Mouse (Mus musculus) CH12.LX (cell line): ENCODE results near the gene Dip2b. TPM values are rescaled to one million over a fixed set of nuclear protein-coding genes. Genes with fewer than 3 reads are reported as not detected.

Experiments used
- DNase-seq: peaks from one replicate; pipeline ENCODE4 v3.0.0-alpha.2; 2013; ENCODE audit errors: extremely low read depth
- H3K27ac ChIP-seq: 2 replicates; pipeline ENCODE4 v1.5.1; 2012; ENCODE audit warnings: low read depth, mild to moderate bottlenecking, control low read depth, moderate library complexity; ENCODE audit not compliant: insufficient read depth
- H3K27me3 ChIP-seq: replicated peaks from 2 replicates; pipeline ENCODE3; 2012; ENCODE audit warnings: inconsistent platforms
- H3K36me3 ChIP-seq, 2 experiments: replicated peaks in 1 of 2; 2 replicates each; pipeline versions ENCODE3 to v1.6.1; 2012; ENCODE audit warnings: inconsistent platforms in 1 of 2, low read length in 1 of 2, mild to moderate bottlenecking in 1 of 2, mixed read lengths in 1 of 2, moderate library complexity in 1 of 2; ENCODE audit not compliant: control insufficient read depth in 1 of 2, insufficient read depth in 1 of 2
- H3K4me1 ChIP-seq, 2 experiments: 2 replicates each; pipeline ENCODE4 v1.6.1; 2012; ENCODE audit warnings: inconsistent platforms in 1 of 2, moderate library complexity in 1 of 2; ENCODE audit not compliant: insufficient read depth in 2 of 2, control insufficient read depth in 1 of 2
- H3K4me2 ChIP-seq: 2 replicates; pipeline ENCODE4 v1.6.1; 2012; ENCODE audit warnings: low read depth, mild to moderate bottlenecking, control low read depth; ENCODE audit not compliant: poor library complexity, insufficient read depth, severe bottlenecking
- H3K4me3 ChIP-seq, 3 experiments: fragments of 150-350 bp in 1 of 3; sonication (generic) in 1 of 3; replicated peaks in 1 of 3; 2 replicates each; pipeline versions ENCODE3 to v1.5.1; 2011 to 2012; ENCODE audit warnings: low read depth in 2 of 3, low read length in 2 of 3, mild to moderate bottlenecking in 2 of 3, moderate library complexity in 2 of 3, control low read depth in 1 of 3, improper control_type of control experiment in 1 of 3, inconsistent platforms in 1 of 3, mixed read lengths in 1 of 3; ENCODE audit not compliant: poor library complexity in 1 of 3
- H3K79me2 ChIP-seq: replicated peaks from 2 replicates; pipeline ENCODE4 v1.6.1; 2012; ENCODE audit warnings: mild to moderate bottlenecking, moderate library complexity; ENCODE audit not compliant: control insufficient read depth, poor library complexity, insufficient read depth, severe bottlenecking; ENCODE audit errors: extremely low read depth
- H3K9ac ChIP-seq: 2 replicates; pipeline ENCODE4 v1.6.1; 2012; ENCODE audit warnings: low read depth, mild to moderate bottlenecking, control low read depth, moderate library complexity; ENCODE audit not compliant: insufficient read depth
- H3K9me3 ChIP-seq: replicated peaks from 2 replicates; pipeline ENCODE3; 2012; ENCODE audit warnings: low read length, inconsistent platforms, mixed read lengths
- BHLHE40 ChIP-seq: IDR thresholded peaks from 2 replicates; pipeline ENCODE4 v1.6.1; 2011; ENCODE audit warnings: mild to moderate bottlenecking, low read depth, low read length, improper control_type of control experiment
- CHD2 ChIP-seq: IDR thresholded peaks from 2 replicates; pipeline ENCODE4 v1.6.1; 2011; ENCODE audit warnings: low read length, improper control_type of control experiment
- CTCF ChIP-seq, 2 experiments: IDR thresholded peaks in 1 of 2; conservative IDR thresholded peaks in 1 of 2; 2 replicates each; pipeline ENCODE4 v1.5.1; 2011 to 2012; ENCODE audit warnings: low read depth in 2 of 2, low read length in 2 of 2, improper control_type of control experiment in 1 of 2, inconsistent platforms in 1 of 2, mild to moderate bottlenecking in 1 of 2, moderate library complexity in 1 of 2
- ELF1 ChIP-seq: IDR thresholded peaks from 2 replicates; pipeline ENCODE4 v1.6.1; 2014; ENCODE audit warnings: low read depth, mild to moderate bottlenecking, inconsistent platforms, low read length, improper control_type of control experiment
- ETS1 ChIP-seq: conservative IDR thresholded peaks from 2 replicates; pipeline ENCODE4 v1.6.1; 2012; ENCODE audit warnings: low read depth, mild to moderate bottlenecking, inconsistent platforms, low read length, improper control_type of control experiment, moderate library complexity
- HCFC1 ChIP-seq: IDR thresholded peaks from 2 replicates; pipeline ENCODE4 v1.6.1; 2012; ENCODE audit warnings: low read depth, mild to moderate bottlenecking, inconsistent platforms, low read length, improper control_type of control experiment
- IRF4 ChIP-seq: IDR thresholded peaks from 2 replicates; pipeline ENCODE4 v1.6.1; 2014; ENCODE audit warnings: low read depth, mild to moderate bottlenecking, inconsistent platforms, low read length, improper control_type of control experiment
- JUN ChIP-seq: IDR thresholded peaks from 2 replicates; pipeline ENCODE4 v1.6.1; 2011; ENCODE audit warnings: low read depth, mild to moderate bottlenecking, low read length, improper control_type of control experiment, moderate library complexity; ENCODE audit not compliant: insufficient read depth
- JUND ChIP-seq: conservative IDR thresholded peaks from 2 replicates; pipeline ENCODE4 v1.6.1; 2011; ENCODE audit warnings: low read depth, low read length, improper control_type of control experiment
- KAT2A ChIP-seq: IDR thresholded peaks from 2 replicates; pipeline ENCODE4 v1.6.1; 2012; ENCODE audit warnings: low read length, improper control_type of control experiment, inconsistent platforms; ENCODE audit not compliant: insufficient replicate concordance
- MXI1 ChIP-seq: IDR thresholded peaks from 2 replicates; pipeline ENCODE4 v1.6.1; 2011; ENCODE audit warnings: mild to moderate bottlenecking, low read depth, low read length, improper control_type of control experiment
- MYC ChIP-seq: IDR thresholded peaks from 2 replicates; pipeline ENCODE4 v1.6.1; 2011; ENCODE audit warnings: low read depth, mild to moderate bottlenecking, improper control_type of control experiment, low read length
- NELFE ChIP-seq: IDR thresholded peaks from 2 replicates; pipeline ENCODE4 v1.6.1; 2011; ENCODE audit warnings: low read depth, low read length, improper control_type of control experiment
- NRF1 ChIP-seq: IDR thresholded peaks from 2 replicates; pipeline ENCODE4 v1.6.1; 2014; ENCODE audit warnings: low read depth, mild to moderate bottlenecking, inconsistent platforms, low read length, improper control_type of control experiment, moderate library complexity
- PAX5 ChIP-seq: IDR thresholded peaks from 2 replicates; pipeline ENCODE4 v1.6.1; 2012; ENCODE audit warnings: low read length, inconsistent platforms, mixed read lengths
- RCOR1 ChIP-seq: conservative IDR thresholded peaks from 2 replicates; pipeline ENCODE4 v1.6.1; 2012; ENCODE audit warnings: low read depth, mild to moderate bottlenecking, inconsistent platforms, low read length, improper control_type of control experiment
- SIN3A ChIP-seq: IDR thresholded peaks from 2 replicates; pipeline ENCODE4 v1.6.1; 2012; ENCODE audit warnings: low read length, improper control_type of control experiment, inconsistent platforms
- SMC3 ChIP-seq: IDR thresholded peaks from 2 replicates; pipeline ENCODE4 v1.6.1; 2011; ENCODE audit warnings: low read depth, low read length, improper control_type of control experiment
- TCF12 ChIP-seq: IDR thresholded peaks from 2 replicates; pipeline ENCODE4 v1.6.1; 2014; ENCODE audit warnings: low read depth, mild to moderate bottlenecking, inconsistent platforms, low read length, improper control_type of control experiment
- USF1 ChIP-seq: IDR thresholded peaks from 2 replicates; pipeline ENCODE4 v1.6.1; 2014; ENCODE audit warnings: low read depth, mild to moderate bottlenecking, inconsistent platforms, low read length, improper control_type of control experiment
- ZMIZ1 ChIP-seq: IDR thresholded peaks from 2 replicates; pipeline ENCODE4 v1.6.1; 2012; ENCODE audit warnings: low read depth, mild to moderate bottlenecking, inconsistent platforms, low read length, improper control_type of control experiment
- ZNF384 ChIP-seq: IDR thresholded peaks from 2 replicates; pipeline ENCODE4 v1.6.1; 2012; ENCODE audit warnings: low read depth, low read length, improper control_type of control experiment, inconsistent platforms
- dilution Hi-C: fragments of 300-500 bp; cut with MboI; formaldehyde crosslinking; loops from 2 replicates; pipeline ENCODE4 v1.14.3; 2020; ENCODE audit warnings: low sequenced_read_pairs; ENCODE audit not compliant: extremely low pct_unique_long_range_greater_than_20kb, extremely low pct_ligation_motif_present
- in situ Hi-C: fragments of 300-500 bp; cut with MboI; formaldehyde crosslinking; loops from 3 replicates; pipeline ENCODE4 v1.14.3; 2019; ENCODE audit warnings: low sequenced_read_pairs, low pct_ligation_motif_present, low pct_unique_long_range_greater_than_20kb, mixed read lengths
- polyA plus RNA-seq: library from polyadenylated mRNA; unstranded; fragments of >175 nt; gene quantifications from 2 replicates; pipeline ENCODE4 v1.2.1, GENCODE M21; 2012; ENCODE audit warnings: low read depth; ENCODE audit not compliant: insufficient read length
- total RNA-seq, 2 experiments: library from RNA; depleted of rRNA; stranded (reverse); fragments of 300-350 nt in 1 of 2; fragments of >200 nt in 1 of 2; gene quantifications; 2 replicates each; pipeline ENCODE4 v1.2.3; 2012 to 2014

Gene Dip2b
- total and polyA plus RNA-seq, 3 experiments: 15.7 to 18.2 (median 16.7) TPM

- peaks cover 14 to 27% of the 10 kb centered on the region in 2 experiments for H3K4me1 ChIP-seq
- H3K36me3 ChIP-seq: peaks cover 23 to 80% of the 10 kb centered on the region in 2 experiments
- no peak overlapping the region for H3K27ac ChIP-seq
- no peak for TF ChIP-seq USF1
- no peak for TF ChIP-seq ELF1
- TF ChIP-seq TCF12: no peak
- no peak for TF ChIP-seq PAX5
- TF ChIP-seq NRF1: no peak
- TF ChIP-seq ZNF384: no peak
- TF ChIP-seq SMC3: no peak
- TF ChIP-seq ETS1: no peak
- TF ChIP-seq NELFE: no peak
- no peak for TF ChIP-seq MYC
- TF ChIP-seq KAT2A: no peak
- TF ChIP-seq, all 38 proteins: peak for 0
- Histone ChIP-seq H3K27me3 (no peaks in the 10 kb centered on the region), H3K9ac (no peak overlapping the region), H3K9me3 (no peaks in the 10 kb centered on the region), H3K4me2 (no peak overlapping the region), H3K79me2 (no peaks in the 10 kb centered on the region), H3K4me3 (no peak overlapping the region)
- in situ Hi-C loops: no loop called here
- dilution Hi-C loops: no loop called here
- no peak for DNase-seq
These were observed 163.3 kb downstream of the Dip2b start for GRCm38 (mm10) chr15:100201806-100202205.

GRCm38 (mm10) chr15:100202431-100203015, 164.1 kb downstream of the Dip2b start:
- H3K4me1 ChIP-seq: peaks cover 14 to 27% of the 10 kb centered on the region in 2 experiments
- no peaks in the 10 kb centered on the region for H3K79me2 ChIP-seq
- no peak overlapping the region for H3K4me3 ChIP-seq
- peaks cover 29 to 80% of the 10 kb centered on the region in 2 experiments for H3K36me3 ChIP-seq
- H3K9ac ChIP-seq: no peak overlapping the region
- H3K4me2 ChIP-seq: no peak overlapping the region
- no peaks in the 10 kb centered on the region for H3K27me3 ChIP-seq
- H3K27ac ChIP-seq: no peak overlapping the region
- in situ Hi-C loops (no loop called here), dilution Hi-C loops (no loop called here)
- no peaks in the 10 kb centered on the region for H3K9me3 ChIP-seq
- TF ChIP-seq RCOR1: no peak
- no peak for TF ChIP-seq JUN
- no peak for TF ChIP-seq BHLHE40
- no peak for TF ChIP-seq MXI1
- no peak for TF ChIP-seq CHD2
- TF ChIP-seq ZMIZ1: no peak
- no peak for TF ChIP-seq SIN3A
- TF ChIP-seq USF1: no peak
- TF ChIP-seq CTCF (conservative IDR thresholded peaks at IDR 0.05 in 1 of 2, IDR thresholded peaks at IDR 0.05 in 1 of 2; ENCODE audit: low read depth in 2 of 2, low read length in 2 of 2): no peak
- TF ChIP-seq MYC: no peak
- TF ChIP-seq NELFE: no peak
- no peak for TF ChIP-seq JUND
- no peak for TF ChIP-seq HCFC1
- TF ChIP-seq TCF12: no peak
- TF ChIP-seq IRF4: no peak
- DNase-seq: no peak
